Mouse (Mus musculus) urinary bladder, postnatal 10 days (tissue): ENCODE measurements around the gene Nr4a3.

Experiments used
- DNase-seq: peaks from one replicate; pipeline ENCODE4 v3.0.0; 2022; ENCODE audit warnings: low spot score

The Nr4a3 gene

GRCm38 (mm10) chr4:48050442-48050841 is 5.5 kb downstream of the Nr4a3 start:
- DNase-seq, result no peak

DNA sequence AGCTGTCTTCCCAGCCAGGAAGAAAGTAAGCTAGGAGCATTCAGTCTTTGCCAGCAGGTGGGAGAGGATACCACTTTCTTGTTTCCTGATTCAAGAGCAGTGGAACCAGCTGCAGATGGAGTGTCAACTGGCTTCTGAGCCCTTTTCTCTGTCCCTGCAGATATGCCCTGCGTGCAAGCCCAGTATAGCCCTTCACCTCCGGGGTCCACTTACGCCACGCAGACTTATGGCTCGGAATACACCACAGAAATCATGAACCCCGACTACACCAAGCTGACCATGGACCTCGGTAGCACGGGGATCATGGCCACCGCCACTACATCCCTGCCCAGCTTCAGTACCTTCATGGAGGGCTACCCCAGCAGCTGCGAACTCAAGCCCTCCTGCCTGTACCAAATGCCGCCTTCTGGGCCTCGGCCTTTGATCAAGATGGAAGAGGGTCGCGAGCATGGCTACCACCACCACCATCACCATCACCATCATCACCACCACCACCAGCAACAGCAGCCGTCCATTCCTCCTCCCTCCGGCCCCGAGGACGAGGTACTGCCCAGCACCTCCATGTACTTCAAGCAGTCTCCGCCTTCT is 6.2 kb downstream of the Nr4a3 start:
- DNase-seq, result no peak

- DNase-seq, result no peak
These were observed 6.7 kb downstream of the Nr4a3 start for GRCm38 (mm10) chr4:48051674-48052121.

DNA sequence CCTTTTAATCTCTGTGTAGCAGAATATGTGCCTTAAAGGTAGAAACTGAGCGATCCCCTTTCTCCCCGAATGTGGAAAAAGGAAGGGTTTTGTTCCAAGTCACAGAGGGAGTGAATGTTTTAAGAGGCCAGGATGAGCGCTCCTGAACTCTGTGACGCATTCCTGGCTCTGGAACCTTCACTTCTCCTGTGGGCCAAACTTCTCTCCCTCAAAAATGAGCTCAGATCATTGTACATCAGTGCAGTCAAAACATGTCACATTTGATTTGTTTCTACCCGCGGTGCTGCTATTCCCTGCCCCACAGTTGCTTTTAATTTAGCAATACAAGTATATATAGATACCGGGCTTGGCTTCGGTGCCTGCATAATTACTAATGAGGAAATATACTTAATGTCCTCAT is 16.8 kb downstream of the Nr4a3 start:
- no peak for DNase-seq

DNA sequence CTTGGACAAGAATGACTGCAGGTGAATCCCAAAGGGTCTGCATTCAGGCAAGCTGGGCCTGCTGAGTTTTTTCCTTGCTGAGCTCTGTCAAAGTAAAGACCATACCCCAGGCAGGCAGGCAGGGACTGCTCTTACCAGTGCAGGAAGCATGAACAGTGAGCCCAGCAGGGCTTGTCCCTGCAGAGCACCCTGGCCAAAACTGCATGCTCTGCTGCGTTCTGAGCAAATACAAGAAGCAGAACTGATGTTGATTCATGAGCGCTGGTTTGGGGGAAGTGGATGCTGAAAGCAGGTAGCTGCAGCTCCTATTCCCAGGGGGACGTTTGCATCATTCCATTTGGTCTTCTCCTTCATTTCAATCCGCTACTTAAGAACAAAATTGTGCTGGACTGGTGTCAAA is 19.4 kb downstream of the Nr4a3 start:
- no peak for DNase-seq

- no peak for DNase-seq
These were observed 21.7 kb downstream of the Nr4a3 start for GRCm38 (mm10) chr4:48066676-48067075.

DNA sequence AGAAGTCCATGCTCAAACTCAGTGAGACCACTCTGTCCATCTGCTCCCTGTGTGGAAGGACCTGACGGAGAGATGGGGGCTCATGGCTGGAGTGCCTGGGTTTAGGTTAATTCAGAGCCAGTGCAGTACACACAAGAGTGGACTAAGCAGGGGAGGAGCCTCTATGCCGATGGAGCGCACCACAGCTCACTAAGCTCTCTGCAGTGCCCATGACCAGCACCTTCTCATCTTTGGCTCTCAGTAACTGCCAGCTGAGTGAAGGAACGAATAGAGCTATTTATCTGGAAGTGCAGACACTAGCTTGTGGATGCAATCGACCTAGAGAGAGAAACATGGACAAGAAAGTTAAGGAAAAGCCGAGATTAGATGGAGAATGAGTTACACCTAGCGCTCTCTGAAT is 24.2 kb downstream of the Nr4a3 start:
- no peak for DNase-seq

DNA sequence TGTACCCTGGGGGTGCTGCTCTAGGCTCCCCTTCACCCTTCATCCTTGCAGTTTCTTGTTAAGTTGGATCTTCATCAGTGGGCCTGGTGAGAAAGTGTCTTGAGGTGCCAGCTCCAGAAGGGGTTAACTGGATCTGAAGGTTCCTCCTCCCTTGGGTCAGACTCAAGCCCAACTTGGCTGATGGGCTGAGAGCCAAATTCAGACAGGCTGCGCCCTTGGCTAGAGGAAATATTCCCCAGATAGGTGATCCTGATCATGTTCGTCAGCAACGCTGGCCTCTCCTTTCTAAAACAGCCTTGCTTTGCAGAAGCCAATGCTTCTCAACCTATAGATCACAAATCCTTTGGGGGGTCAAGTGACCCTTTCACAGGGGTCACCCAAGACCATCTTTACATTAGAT is 27.1 kb downstream of the Nr4a3 start:
- DNase-seq, result no peak

- DNase-seq, result no peak
These were observed 28.4 kb downstream of the Nr4a3 start for GRCm38 (mm10) chr4:48073325-48073724.

DNA sequence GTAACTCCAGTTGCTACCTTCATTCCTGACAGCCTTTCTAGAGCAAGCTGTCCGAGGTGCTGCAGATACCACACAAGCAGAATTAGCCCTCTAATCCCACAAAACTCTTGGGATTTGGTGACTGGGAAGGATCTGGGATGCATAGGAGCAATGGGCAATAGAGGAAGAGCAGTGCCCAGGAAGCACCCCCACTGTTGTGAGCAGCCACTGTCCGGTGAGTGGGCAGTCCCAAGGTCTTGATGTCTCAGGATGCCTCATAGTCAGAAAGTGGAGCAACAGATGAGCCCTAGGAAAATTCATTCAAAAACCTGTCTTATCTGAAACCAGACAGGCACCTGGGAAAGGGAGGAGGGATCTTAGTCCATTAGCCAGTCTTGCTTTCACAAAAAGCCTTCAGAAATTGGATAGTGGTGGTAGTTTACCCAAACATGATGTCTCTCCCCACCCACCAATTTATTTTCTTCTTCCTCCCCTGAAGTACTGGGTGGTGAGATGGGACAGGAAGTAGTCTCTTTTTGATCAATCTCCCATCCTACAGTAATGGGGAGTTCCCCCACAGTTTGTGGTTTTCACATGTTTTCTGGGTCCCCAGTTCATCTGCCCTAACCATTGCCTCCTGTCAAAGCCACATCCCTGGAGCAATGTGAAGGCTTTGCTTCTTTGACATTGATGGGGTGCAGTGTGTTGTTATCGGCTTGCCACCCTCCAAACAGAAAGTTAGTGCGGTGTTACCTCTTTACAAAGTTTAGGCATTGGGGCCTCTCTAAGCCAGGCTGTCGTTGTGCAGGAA is 29.7 kb downstream of the Nr4a3 start:
- no peak for DNase-seq

DNA sequence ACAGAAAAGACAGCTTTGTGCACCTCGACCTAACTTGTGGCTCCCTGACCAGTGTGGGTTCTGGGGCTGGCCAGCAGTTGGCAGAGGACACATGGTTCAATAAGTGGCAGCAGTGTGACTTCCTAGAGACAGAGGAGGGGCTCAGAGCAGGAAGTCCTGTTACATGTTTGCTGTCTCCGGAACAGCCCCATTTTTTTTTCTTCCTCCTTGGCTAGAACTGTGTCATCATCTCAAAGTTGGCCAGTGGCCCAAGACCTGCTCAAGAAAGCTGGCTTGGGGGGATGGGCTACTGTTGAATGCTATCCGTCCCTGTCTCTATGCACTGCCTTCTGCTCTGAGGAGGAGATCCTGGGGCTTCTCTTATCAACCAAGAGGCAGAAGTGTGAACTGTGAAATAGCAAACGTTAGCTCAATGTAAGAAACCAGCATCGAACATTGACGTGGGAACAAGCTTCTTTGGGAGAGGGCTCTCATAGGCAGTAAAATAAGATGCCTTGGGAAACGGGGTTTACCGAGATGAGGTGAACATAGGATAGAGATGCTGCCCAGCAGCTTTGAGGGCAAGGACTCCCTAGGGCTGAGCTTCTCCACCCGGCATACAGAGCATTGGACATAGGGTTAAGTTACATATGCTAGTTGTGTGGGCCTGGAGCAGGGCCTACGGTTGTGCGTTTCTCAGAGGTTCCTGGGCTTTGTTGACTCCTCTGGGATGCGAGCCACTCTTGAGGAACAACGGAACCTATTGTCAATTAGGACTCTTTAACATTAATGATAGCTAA is 31.9 kb downstream of the Nr4a3 start:
- no peak for DNase-seq

- DNase-seq, result no peak
These were observed 33.3 kb downstream of the Nr4a3 start for GRCm38 (mm10) chr4:48078213-48078612.

DNA sequence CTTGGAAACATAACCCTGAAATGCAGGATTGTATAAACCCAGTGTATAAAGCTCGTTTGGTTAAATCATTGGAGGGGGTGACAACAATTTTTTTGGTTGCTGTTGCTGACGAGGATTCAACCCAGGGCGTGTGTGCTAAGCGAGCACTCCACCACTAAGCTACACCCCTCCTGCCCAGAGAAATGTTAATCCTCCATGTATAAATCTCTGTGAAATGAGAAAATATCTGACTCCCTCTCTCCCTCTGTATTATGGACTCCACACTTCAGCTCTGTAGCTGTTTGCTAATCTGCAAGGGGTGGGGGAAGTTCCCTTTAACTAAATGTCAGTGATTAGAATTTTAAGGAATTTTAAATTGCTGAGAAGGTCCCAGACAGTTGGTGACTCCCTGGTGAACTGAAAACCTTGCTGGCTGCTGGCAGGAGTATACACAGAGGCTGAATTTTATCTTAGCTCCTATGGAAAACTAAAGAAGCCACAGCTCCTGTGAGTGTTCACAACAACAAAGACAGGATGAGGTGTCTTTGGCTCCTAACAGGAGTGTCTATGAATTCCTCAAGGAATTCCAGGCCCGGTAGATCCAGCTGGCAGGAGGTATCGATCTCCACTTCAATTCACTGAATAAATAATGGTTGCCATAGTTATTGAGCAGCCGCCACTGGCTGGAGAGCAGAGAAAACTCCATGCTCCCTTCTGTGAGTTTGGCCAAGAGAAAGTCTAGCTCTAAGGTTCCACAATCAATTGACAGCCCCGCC is 34.5 kb downstream of the Nr4a3 start:
- no peak for DNase-seq

GRCm38 (mm10) chr4:48083452-48083851 is 38.5 kb downstream of the Nr4a3 start:
- no peak for DNase-seq

- no peak for DNase-seq
These were observed 41.7 kb downstream of the Nr4a3 start for GRCm38 (mm10) chr4:48086609-48087008.

DNA sequence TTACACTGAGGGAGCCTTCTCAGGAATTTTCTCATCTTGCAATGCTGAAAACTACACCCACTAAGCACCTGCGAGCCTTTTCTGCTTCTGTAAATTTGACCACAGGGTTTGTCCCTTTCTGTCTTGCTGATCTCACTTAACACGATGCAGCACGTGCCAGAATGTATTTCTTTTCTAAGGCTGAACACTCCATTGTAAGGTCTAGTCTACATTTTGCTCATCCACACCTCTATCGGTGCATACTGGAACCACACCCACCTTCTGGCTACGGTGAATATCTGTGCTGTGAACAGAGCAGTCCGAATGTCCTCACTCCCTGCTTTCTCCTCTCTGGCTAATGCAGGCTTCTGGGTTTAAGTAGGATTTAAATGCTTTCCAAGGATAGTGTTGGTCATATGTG is 42.5 kb downstream of the Nr4a3 start:
- no peak for DNase-seq

DNA sequence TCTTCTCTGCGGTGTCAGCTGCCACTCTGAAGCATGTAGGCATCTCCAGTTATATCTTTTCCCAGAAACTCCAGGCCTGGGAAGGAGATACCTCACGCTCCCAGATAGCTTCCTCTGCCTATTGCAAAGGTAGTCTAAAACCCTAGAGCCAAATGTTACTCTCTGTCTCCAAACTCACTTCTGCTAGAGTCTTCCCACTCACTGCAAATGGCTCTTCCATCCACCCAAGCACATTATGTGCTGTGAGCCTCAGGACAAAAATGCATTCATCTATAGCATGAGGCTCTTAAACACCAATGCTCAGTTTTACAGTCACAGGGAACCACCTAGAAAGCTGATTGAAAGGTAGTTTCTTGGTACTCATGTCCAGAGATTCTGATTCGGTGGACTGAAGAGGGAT is 48.3 kb downstream of the Nr4a3 start:
- no peak for DNase-seq

DNA sequence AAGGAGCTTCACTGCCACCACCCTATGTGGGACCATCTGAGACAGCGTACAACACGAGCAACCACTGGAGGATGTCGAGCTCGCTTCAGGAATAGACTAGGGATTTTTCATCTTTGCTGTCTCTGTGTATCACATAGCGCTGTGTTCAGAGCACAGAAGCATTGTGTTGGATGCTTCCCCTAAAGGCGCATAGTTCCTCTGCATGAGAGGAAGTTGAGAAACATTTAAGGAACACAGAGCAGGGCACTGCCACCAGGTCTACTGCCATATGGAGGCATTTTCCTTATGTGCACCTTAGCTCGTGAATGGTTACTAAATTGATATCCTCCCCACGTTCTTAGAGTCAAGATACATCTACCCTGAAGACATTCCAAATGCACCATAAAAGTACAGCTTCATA is 55.3 kb downstream of the Nr4a3 start:
- no peak for DNase-seq

GRCm38 (mm10) chr4:48101981-48102380 is 57.0 kb downstream of the Nr4a3 start:
- DNase-seq, result no peak

- DNase-seq, result no peak
These were observed 60.4 kb downstream of the Nr4a3 start for GRCm38 (mm10) chr4:48105387-48105786.

GRCm38 (mm10) chr4:48107086-48107485 is 62.1 kb downstream of the Nr4a3 start:
- no peak for DNase-seq

GRCm38 (mm10) chr4:48108591-48108990 is 63.6 kb downstream of the Nr4a3 start:
- no peak for DNase-seq
